Mouse (Mus musculus) T-helper 17 cell (primary cell): ENCODE results near the gene Prkch.

ENCODE experiments used
- in situ Hi-C, 2 experiments: fragments of 300-600 bp; cut with MboI, MseI; formaldehyde crosslinking; loops; 1 replicate in 1 of 2; 2 replicates in 1 of 2; pipeline ENCODE4 v1.15.1; 2025; ENCODE audit warnings: high pct_unique_total_duplicates in 2 of 2

The Prkch gene

DNA sequence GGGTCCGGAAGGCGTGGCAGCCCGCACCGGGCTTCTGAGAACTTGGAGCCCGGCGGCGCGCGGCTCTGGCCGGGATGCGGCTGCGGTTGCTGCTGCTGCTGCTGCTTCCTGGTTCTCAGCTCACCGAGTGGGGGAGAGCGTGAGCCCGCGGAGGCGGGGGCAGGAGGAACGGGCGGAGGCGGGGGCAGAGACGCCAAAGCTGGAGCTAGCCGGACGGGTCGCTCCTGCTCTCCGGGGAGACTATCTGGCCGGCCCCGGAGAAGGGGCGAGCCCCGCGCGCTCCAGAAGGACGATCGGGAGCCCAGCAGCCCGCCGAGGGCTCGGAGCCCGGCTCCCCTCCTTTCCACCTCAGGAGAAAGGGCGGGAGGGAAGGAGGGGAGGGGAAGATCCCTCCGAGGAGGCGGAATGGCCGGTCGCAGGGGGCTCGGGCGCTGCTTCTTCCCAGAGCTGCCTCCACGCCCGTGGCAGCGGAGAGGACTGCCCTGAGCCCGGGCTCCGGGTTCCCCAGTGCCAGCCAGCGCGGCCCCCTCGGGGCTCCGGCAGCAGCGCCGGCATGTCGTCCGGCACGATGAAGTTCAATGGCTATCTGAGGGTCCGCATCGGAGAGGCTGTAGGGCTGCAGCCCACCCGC lies at the start of gene Prkch:
Prkch (plus strand) TSS at position 187 of the 631 bp plus-strand sequence.
- in situ Hi-C loops, result loop anchor here (5.0 to 25.0 kb wide), 3 partner anchors 100 to 1953 kb away; no protein-coding TSS in a partner anchor

GRCm38 (mm10) chr12:73537499-73538138 lies 47.0 kb upstream of the Prkch start:
- in situ Hi-C loops, result loop anchor here (25.0 kb wide), 1 partner anchor 750 kb away; no protein-coding TSS in a partner anchor

GRCm38 (mm10) chr12:73538139-73538508 lies 46.5 kb upstream of the Prkch start:
- in situ Hi-C loops, result loop anchor here (25.0 kb wide), 1 partner anchor 749 kb away; no protein-coding TSS in a partner anchor

DNA sequence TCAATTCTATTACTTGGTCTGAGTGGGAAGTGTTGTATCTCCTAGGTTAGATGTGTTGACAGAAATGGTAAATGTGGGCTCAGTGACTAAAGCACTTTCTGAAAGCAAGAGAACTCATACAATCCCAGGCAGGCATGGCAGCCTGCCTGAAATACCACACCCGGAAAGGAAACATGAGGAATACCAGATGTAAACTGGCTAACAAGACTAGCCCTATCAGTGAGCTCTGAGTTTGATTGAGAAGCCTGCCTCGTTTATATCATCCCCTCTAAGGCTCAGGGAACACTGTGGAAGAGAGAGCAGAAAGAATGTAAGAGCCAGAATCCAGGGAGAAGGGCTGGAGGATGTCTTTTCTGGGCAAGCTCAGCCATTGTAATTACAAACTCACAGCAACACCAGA lies 45.4 kb upstream of the Prkch start:
- in situ Hi-C loops, result loop anchor here (25.0 kb wide), 1 partner anchor 748 kb away; no protein-coding TSS in a partner anchor

- in situ Hi-C loops, result loop anchor here (10.0 to 25.0 kb wide), 2 partner anchors 747 to 1774 kb away; no protein-coding TSS in a partner anchor
Measured at GRCm38 (mm10) chr12:73540402-73540801, 44.2 kb upstream of the Prkch start.

DNA sequence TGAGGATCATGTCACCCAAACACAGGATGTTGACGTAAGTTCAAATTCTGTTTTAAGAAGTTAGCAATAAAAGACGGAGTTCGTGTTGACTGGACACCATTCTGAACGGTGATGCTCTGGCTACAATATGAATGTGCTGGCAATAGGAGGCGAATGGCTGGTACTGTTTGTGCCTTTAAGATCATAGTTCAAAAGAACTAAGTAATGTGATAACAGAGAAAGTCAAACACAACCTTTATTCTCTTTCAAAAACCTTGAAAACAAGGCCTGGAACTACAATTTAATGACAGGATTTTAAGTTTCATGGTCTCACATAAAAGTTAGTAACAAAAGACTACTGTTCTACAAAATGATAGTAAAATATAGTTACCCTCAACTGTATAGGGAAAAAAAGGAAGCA lies 41.4 kb upstream of the Prkch start:
- in situ Hi-C loops, result loop anchor here (10.0 to 25.0 kb wide), 2 partner anchors 744 to 1772 kb away; no protein-coding TSS in a partner anchor

GRCm38 (mm10) chr12:73544736-73545671 lies 39.6 kb upstream of the Prkch start:
- in situ Hi-C loops, result loop anchor here (10.0 to 25.0 kb wide), 2 partner anchors 742 to 1770 kb away; no protein-coding TSS in a partner anchor

GRCm38 (mm10) chr12:73545672-73546085 lies 38.9 kb upstream of the Prkch start:
- in situ Hi-C loops, result loop anchor here (10.0 to 25.0 kb wide), 2 partner anchors 742 to 1769 kb away; no protein-coding TSS in a partner anchor

- in situ Hi-C loops, result loop anchor here (10.0 to 25.0 kb wide), 2 partner anchors 741 to 1769 kb away; no protein-coding TSS in a partner anchor
Measured at GRCm38 (mm10) chr12:73546086-73546711, 38.4 kb upstream of the Prkch start, which contains the start of gene Tmem30b. Gene Tmem30b, minus strand, starts transcription at chr12:73546392.

DNA sequence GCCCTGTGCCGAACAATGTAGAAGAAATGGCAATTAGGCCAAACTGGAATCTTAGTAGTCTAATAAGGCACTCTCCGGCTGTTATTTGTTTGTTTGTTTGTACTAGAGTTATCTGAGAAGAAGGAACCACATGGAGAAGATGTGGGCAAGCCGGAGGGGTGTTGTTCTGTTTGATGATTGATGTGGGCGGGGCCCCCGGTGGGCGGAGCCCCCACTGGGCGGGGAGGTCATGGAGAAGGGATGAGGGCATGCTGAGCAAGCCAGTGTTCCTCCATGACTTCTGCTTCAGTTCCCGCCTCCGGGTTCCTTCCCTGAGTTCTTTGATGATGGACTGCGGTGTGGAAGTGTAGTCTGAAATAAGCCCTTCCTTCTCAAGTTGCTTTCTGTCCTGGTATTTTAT lies 37.0 kb upstream of the Prkch start:
- in situ Hi-C loops, result loop anchor here (10.0 to 25.0 kb wide), 2 partner anchors 740 to 1767 kb away; no protein-coding TSS in a partner anchor

DNA sequence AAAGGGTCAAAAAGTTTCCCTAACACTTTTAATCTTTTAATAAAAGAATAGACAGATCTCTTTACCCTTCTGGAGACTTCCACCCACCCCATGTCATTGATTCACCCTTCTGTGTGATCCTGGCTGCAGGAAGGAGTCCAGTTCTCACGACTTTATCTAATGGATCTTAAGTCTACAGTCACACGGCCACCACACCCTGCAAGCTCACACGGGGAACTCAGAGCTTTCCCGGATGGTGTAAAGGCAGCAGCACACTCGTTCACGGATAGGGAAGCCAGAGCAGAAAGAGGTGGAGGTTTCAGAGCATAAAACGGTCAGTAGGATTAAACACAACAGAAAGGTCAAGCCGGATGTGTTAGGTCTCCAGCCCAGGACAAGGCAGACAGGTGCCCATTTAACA lies 36.3 kb upstream of the Prkch start:
- in situ Hi-C loops, result loop anchor here (10.0 to 25.0 kb wide), 2 partner anchors 739 to 1767 kb away; no protein-coding TSS in a partner anchor

GRCm38 (mm10) chr12:73554155-73554554 lies 30.4 kb upstream of the Prkch start:
- in situ Hi-C loops, result no loop called here

GRCm38 (mm10) chr12:73558525-73559195 lies 25.9 kb upstream of the Prkch start:
- in situ Hi-C loops, result loop anchor here in 1 of 2 experiments (5.0 kb wide), 2 partner anchors 139 to 409 kb away; no protein-coding TSS in a partner anchor

GRCm38 (mm10) chr12:73560091-73560490 lies 24.5 kb upstream of the Prkch start:
- in situ Hi-C loops, result loop anchor here in 1 of 2 experiments (10.0 kb wide), 1 partner anchor 135 kb away; no protein-coding TSS in a partner anchor

DNA sequence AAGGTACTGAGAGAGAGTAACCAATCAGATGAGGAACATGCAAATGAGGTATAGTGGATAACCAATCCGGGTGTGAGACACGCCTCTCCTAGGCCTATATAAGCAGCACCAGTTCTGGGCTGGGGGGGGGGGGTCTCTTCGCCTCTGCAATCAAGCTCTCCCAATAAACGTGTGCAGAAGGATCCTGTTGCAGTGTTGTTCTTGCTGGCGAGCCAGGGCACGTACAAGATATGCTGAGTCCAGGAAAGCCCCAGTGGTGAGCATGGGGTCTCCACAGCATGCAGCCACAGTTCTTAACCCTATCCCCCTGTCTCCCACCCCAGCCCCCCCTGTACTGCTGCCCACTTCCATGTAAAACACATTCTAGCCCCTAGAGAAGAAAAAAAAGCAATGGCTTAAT lies 21.5 kb upstream of the Prkch start:
- in situ Hi-C loops, result loop anchor here in 1 of 2 experiments (10.0 kb wide), 1 partner anchor 132 kb away; no protein-coding TSS in a partner anchor

GRCm38 (mm10) chr12:73564176-73564575 lies 20.4 kb upstream of the Prkch start:
- in situ Hi-C loops, result loop anchor here in 1 of 2 experiments (10.0 kb wide), 1 partner anchor 131 kb away; no protein-coding TSS in a partner anchor

DNA sequence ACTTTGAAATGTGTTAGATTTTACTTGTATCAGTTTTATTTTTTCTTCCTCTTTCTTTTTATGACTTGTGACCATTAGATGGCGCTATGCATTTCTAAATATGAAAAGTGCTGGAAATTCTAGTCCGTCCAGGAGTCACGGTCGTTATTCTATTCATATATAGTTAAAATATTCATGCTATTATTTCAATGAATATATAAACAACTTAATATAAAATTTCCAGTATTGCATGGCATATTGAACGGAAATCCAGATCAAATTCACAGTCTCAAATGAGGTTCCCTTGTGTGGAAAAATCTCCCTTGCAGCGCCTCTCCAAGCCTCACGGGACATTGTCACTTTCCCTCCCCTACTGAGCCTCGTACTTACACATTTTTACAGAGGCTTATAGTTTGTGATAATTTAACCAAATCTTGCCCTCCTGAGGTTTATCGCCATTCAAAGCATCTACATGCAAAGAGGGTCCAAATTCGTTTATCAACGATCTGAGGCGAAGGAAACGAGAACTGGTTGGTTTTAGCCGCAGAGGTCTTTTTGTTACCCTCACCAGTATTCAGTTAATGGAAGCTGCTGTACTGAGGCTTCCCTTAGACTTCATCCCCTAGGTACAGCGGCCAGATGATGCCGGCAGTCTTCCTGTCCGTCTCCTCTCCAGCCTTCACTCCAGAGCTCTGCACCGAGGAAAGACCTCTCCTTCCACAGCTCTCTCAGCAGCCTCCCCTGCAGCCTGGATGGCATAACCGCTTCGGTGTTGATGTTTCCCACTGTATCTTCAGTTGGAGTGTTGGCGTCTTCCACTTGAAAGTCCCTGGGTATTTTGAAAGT lies 19.6 kb upstream of the Prkch start:
- in situ Hi-C loops, result loop anchor here (5.0 to 10.0 kb wide), 2 partner anchors 57 to 130 kb away; no protein-coding TSS in a partner anchor

DNA sequence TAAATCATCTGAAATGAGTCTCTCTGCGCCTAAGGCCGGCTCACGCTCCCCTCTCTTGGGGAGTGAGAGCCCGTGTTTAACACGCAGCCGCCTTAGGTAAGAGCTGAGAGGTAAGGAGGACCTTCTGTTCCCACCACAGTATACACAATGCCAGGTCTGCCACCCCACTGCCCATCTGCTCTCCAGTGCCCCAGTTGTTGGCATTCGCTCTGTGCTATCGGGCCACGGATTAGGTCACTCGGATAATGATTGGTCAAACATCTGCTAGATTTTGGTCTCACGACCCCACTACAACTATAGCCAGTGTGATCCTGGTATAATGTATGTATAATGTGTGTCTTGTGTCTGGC lies 19.0 kb upstream of the Prkch start:
- in situ Hi-C loops, result loop anchor here (5.0 to 10.0 kb wide), 2 partner anchors 57 to 129 kb away; no protein-coding TSS in a partner anchor

- in situ Hi-C loops, result loop anchor here in 1 of 2 experiments (25.0 kb wide), 1 partner anchor 1963 kb away; no protein-coding TSS in a partner anchor
Measured at GRCm38 (mm10) chr12:73574632-73575031, 10.0 kb upstream of the Prkch start.
